Mouse (Mus musculus): ENCODE measurements around the gene Sppl2a.
"Not testable (repeated sequence)": the region's sequence is repeated elsewhere in the genome, so short reads cannot be mapped to it uniquely, and the experiment has no call there.

Sppl2a gene

DNA sequence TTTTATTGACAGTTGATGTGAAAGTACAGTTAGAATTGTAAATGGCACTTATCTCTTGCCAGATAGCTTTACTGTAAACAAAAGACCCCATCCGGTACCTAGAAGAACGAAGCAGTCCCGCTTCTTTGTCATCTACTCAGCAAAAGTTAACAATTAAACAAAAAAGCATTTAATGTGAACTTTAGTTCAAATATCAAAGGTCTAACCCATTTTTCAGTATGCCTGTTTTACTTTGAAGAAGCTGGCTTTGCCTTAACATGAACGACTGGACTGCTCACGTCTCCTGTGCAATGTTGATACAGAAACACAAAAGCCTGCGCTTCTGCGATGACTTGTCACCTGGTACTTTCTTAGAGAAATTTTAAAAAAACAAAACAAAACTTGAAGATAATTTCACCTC lies 40.7 kb downstream of the Sppl2a start:
- DNase-seq: no peak

DNA sequence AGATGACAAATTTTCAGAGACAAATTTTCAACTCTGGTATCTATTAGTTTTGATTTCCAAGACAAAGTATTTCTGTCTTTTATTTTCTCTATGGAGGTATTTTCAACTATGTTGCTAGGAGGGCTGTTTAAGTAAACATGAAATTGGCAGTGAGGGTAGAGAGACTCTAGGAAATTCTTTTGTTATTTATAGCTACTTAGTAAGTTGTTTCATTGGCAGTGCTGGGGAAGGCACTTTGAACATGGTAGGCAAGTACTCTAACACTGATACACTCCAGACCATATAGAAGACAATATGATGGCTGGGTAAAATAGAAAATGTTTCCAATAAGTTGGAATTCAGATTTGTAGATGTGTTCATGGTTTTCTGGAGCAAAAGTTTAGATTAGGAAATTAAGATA lies 41.3 kb downstream of the Sppl2a start:
- no peak for DNase-seq

DNA sequence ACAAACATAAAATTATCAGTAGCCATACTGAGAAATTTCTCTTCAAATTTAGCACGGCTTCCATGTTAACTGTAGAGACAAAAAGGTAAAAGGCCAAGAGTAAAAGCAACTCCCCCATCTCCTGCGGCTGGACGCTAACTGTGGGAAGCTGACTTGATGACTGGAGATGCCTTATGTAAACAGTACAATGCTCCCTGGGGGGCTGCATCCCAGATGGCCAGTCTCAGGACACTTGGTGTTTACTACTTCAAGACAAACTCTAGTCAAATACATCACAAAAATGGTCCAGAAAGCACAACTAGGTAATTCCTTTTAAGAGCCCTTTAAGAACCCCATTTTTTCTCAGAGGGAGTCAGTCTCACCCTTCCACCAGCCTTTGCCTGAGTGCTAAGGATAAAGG lies 45.9 kb downstream of the Sppl2a start:
- DNase-seq: no peak

DNA sequence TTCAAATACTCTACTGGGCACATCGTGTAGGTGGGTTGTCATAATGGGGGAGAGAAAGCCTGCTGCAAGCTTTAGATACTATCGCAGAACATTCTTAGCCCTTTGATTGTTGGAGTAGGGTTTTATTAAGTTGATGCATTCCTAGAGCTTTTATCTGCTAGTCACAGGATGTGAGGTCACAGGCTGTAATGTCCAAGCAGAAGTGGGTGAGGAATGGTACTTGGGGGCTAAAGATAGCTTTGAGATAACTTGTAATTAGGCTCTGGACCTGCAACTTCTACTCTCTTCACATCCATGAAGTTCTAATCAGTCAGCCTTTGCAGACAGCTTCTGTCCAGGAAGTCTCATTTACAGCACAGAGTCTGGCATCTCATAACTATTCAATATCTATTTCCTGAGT lies 47.2 kb downstream of the Sppl2a start:
- no peak for DNase-seq

DNA sequence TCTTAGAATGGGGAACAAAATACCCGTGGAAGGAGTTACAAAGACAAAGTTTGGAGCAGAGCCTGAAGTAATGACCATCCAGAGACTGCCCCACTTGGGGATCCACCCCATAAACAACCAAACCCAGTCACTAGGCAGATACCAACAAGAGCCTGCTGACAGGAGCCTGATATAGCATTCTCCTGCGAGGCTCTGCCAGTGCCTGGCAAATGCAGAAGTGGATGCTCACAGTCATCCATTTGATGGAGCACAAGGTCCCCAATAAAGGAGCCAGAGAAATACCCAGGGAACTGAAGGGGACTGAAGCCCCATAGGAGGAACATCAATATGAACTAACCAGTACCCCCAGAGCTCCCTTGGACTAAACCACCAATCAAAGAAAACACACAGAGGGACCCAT lies 50.3 kb downstream of the Sppl2a start:
- not testable (repeated sequence) for DNase-seq

DNA sequence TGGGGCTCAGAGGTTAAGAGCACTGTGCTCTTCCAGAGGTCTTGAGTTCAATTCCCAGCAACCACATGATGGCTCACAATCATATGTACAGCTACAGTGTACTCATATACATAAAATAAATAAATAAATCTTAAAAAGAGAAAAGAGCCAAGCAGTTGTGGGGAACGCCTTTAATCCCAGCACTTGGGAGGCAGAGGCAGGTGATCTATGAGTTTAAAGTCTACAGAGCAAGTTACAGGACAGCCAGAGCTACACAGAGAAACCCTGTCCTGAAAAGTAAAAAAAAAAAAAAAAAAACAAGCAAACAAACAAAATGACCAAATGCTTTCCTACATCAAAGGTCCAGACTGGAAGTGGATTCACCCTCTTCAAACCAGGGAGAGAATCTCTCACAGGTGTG lies 55.0 kb downstream of the Sppl2a start:
- no peak for DNase-seq

DNA sequence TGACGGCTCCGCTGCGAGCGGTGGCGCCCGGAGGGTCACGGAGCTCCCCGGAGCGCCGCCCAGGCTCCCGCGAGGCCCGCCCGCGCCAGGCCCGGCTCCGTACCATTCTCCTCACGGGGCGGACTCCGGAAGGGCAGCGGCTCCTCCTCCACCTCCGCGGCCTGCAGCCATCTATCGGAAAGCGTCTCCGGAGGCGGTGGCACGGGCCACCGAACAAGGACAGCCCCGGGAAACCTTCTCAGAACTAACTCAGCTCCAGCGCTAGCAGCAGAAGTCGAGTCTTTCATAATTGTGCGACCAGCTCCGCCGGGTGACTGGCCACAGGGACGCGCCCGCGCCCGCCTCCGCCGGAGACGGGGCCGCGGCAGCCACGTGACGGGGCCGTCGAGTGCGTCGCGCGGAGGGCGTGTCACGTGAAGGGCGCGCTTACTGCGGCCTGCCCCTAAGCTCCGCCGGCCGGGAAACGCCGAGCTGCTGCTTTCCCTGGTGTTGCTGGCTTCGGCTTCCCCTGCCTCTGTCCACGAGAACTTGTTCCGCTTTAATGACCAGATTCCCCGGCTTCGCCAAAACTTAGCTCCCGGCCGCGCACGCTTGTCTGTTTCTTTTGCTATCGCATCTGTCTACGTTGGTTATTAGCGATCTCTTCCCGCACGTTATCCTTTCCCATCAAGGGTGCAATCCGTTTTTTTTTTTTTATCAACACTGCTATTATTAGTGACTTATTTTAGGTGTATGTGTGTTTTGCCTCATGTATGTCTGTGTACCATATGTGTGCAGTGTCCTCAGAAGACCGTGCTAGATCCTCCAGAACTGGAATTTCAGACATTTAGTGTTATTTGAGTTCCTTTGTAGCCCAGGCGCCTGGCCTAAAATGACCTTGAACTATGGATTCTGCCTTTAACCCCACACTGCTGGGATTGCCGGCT lies 56.9 kb downstream of the Sppl2a start, which contains the start of gene Trpm7:
Trpm7 (minus strand) TSS at position 360 of the 926 bp plus-strand sequence.
- peak; percentile 87 to 93 for DNase-seq

DNA sequence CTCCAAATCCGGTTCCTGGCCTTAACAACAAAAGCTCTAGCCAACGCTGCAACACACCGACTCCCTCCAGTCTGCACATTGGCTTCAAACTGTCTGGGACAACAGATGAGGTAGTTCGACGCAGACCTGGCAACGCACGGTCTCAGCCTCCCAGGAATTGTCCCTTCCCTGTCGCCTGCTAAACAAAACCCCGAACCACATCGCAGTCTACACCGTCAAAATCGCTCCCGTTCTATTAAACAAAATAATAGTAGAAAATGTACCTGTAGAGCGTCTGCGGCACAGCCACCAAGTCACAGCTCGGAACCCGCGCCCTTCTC lies 57.6 kb downstream of the Sppl2a start:
- peak; percentile 31 to 51 for DNase-seq

DNA sequence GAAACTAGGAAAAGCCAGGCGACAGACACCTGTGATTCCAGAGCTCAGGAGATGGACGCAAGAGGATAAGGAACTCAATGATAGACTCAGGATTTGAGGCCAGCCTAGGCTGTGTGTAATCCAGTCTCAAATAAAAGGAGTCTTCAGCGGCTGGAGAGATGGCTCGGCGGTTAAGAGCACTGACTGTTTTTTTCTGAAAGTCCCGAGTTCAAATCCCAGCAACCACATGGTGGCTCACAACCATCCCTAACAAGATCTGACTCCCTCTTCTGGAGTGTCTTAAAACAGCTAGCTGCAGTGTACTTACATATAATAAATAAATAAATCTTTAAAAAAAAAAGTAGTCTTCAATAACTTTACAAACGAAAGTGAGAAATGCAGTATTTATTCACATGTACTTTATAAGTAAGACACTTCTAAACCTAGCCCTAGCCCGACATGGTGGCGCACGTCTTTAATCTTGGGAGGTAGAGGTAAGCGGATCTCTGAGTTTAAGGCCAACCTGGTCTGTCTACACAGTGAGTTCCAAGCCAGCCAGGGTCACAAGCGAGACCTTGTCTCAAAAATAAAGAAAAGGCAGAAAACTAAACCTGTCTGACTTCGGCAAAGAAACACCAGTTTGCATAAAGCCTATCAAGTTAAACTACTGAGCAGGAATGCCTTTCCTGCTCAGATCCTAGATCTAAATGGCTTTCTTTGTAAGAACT lies 58.1 kb downstream of the Sppl2a start:
- DNase-seq: peak in 1 of 2 experiments; percentile 10

DNA sequence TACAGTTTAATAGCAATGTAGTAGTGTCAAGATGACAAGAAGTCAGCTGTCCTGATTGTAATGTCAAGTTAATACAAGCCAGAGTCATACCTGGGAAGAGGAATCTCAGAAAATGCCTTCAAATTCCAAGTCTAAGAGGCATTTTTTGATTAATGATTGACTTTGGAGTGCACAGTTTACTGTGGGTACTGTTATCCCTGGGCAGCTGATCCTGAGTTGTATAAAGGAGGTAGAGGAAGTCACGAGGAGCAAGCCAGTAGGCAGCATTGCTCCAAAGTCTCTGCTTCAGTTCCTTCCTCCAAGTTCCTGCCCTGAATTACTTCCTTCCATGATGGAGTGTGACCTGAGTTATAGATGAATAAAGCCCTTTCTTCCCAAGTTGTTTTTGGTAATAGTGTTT lies 66.7 kb downstream of the Sppl2a start:
- DNase-seq: no peak

DNA sequence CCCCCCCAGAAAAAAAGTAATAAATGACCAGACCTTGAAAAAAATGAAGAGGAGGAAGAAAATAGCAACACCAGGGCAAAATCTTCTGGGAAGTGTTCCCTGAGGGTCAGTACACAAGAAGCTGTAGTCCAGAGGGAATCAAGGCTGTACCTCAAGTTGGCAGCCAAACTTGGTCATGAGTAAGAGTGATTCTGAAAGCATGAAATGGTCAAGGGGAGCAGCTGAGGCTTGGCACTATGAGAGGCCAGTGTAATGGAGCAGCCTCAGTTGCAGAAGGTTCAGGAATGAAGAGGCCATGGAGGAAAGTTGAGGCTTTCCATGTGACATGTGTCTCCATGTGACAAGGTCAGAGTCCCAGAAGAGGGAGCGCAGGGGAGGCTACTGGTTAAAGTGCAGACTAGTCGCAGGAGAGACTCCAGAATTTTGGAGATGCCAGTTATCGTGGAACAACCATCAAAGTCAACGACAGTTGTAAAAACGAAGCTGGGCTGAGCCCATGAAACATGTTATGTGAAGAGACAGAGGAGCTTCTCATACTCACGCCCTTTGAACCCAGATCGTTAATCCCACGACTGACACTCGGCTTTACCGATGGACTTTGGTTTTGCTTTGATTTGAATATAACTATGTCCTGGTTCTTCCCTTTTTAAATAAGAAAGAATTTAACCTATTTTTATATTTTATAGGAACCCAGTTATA lies 67.4 kb downstream of the Sppl2a start:
- no peak for DNase-seq

DNA sequence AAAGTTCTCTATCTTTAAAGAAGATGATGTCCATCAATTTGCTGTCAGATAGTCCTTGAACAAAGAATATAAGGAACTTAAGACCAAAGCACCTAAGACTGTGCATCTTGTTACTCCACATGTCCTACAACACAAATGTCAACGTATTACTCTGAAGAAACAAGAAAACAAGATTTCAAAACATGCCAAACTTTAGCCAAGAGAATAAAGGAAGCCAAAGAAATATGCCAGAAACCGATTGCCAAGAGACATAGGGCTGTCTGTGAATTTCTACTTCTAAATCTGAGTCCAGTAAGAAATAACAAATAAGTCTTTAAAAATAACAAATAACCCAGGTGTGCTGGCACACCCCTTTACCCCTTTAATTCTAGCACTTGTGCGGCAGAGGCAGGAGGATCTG lies 68.0 kb downstream of the Sppl2a start:
- no peak for DNase-seq

DNA sequence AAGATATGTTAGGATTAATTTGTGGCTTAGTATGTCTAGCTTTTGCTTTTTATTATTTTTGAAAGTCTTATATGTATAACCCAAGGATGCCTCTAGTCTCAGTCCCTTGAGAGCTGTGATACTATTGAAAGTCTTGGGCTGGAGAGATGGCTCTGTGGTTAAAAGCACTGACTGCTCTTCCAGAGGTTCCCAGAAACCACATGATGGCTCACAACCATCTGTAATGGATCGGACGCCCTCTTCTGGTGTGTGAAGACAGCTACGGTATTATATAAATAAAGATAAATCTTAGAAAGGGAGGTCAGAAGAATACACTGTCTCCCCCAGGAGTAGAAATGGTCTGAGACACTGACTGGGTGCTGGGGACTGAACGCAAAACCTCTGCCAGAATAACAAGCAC lies 88.3 kb downstream of the Sppl2a start:
- DNase-seq: no peak
